Mouse (Mus musculus) testis, adult 2 months (tissue): ENCODE data around the gene Fam214a.

Experiments used
- CTCF ChIP-seq: fragments of 200-500 bp; IDR thresholded peaks from 2 replicates; pipeline ENCODE4 v1.5.1; 2012; ENCODE audit warnings: low read depth, mild to moderate bottlenecking, inconsistent platforms, low read length, moderate library complexity; ENCODE audit not compliant: control insufficient read depth, insufficient read depth, insufficient replicate concordance
- POLR2A ChIP-seq: fragments of 200-500 bp; IDR thresholded peaks from 2 replicates; pipeline ENCODE4 v1.6.1; 2012; ENCODE audit warnings: low read depth, mild to moderate bottlenecking, inconsistent platforms, low read length, moderate library complexity; ENCODE audit not compliant: control insufficient read depth

DNA sequence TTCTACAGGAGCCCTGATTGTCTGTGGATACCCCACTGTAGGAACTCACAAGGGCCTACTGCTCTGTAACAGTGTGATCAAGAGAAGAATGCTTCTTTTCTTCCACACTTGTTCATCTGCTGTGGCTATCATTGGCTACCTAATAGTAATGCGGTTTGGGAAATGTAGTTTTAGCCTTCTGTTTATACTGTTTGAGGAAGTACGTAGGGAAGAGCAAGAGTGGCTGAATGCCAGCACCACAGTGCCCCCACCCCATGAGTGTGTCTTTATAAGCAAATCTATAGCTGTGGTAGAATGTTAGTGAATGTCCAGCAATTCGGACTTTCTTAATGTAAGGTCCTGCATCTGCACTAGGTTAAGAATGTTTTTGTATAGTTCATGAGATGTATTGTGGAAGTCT is 96.4 kb downstream of the Fam214a start:
- TF ChIP-seq POLR2A (no peak), CTCF (no peak)
